8 mouse cellular contexts compared by ENCODE assay signal in genomic region chr11:82990612-82991385, GRCm38 (mm10). TPM values are rescaled to one million over a fixed set of nuclear protein-coding genes. Genes with fewer than 3 reads are reported as not detected.
DNase-seq lines count a peak whose midpoint lies in the region; ATAC-seq and TF ChIP-seq lines count a peak whose summit lies in the region.
"Not testable (repeated sequence)": the region's sequence is repeated elsewhere in the genome, so short reads cannot be mapped to it uniquely, and the experiment has no call there.

No protein-coding gene starts in this region.

- H3K27ac ChIP-seq in CH12.LX (ENCODE audit: insufficient read depth, low read depth); hindbrain, embryonic 12.5 days: not testable (repeated sequence)
- H3K27ac ChIP-seq in gastrocnemius, adult 2 months, result peak overlapping the region; percentile 76
- H3K27ac ChIP-seq in lung, postnatal 0 days (ENCODE audit: low read length), result 0 out of 2 replicates have a peak overlapping the region, but pooled peaks have one; percentile 1
- H3K27ac ChIP-seq in thymus, adult 2 months (ENCODE audit: control insufficient read depth, insufficient read depth, low read length), result peak overlapping the region; percentile 6; the same call in 1 of the 2 replicates

- not testable (repeated sequence) for ATAC-seq in hindbrain, embryonic 12.5 days (ENCODE audit: low FRiP score)
- ATAC-seq in lung, postnatal 0 days, result peak; percentile 81

- intact Hi-C loops in gastrocnemius, adult 2 months (cut with DNase I), result not testable (repeated sequence)

- dilution Hi-C loops in CH12.LX (cut with MboI; ENCODE audit: extremely low pct_ligation_motif_present, extremely low pct_unique_long_range_greater_than_20kb, low sequenced_read_pairs), result not testable (repeated sequence)

- 14% methylated on average over 19 of the region's 19 CpGs for WGBS in hindbrain, embryonic 12.5 days
- 5% methylated on average over 19 of the region's 19 CpGs for WGBS in large intestine, adult 2 months
- 8% methylated on average over 16 of the region's 19 CpGs for WGBS in lung, postnatal 0 days
- 5% methylated on average over 19 of the region's 19 CpGs for WGBS in thymus, adult 2 months

- H3K9ac ChIP-seq in CH12.LX (ENCODE audit: insufficient read depth, low read depth), result peak overlapping the region; percentile 54
- 0 out of 2 replicates have a peak overlapping the region, but pooled peaks have one; percentile 42 for H3K9ac ChIP-seq in hindbrain, embryonic 12.5 days
- peak overlapping the region; percentile 27; the same call in 1 of the 2 replicates for H3K9ac ChIP-seq in lung, postnatal 0 days (replicated peaks; ENCODE audit: low read depth)

- not testable (repeated sequence) for TF ChIP-seq EP300 in CH12.LX (IDR thresholded peaks at IDR 0.05; ENCODE audit: low read length); lung, postnatal 0 days (IDR thresholded peaks at IDR 0.05)

- peak overlapping the region; percentile 86 for H3K4me2 ChIP-seq in CH12.LX (ENCODE audit: insufficient read depth, low read depth, poor library complexity, severe bottlenecking)
- peak overlapping the region; percentile 52 for H3K4me2 ChIP-seq in hindbrain, embryonic 12.5 days (replicated peaks)
- H3K4me2 ChIP-seq in lung, postnatal 0 days (replicated peaks; ENCODE audit: low read depth, low read length), result peak overlapping the region; percentile 68

- DNase-seq in CH12.LX (ENCODE audit: extremely low read depth), result peak; percentile 29
- DNase-seq in embryo, embryonic 10 days (ENCODE audit: low spot score), result peak; percentile 71
- DNase-seq in gastrocnemius, adult 2 months, result peak; percentile 41
- peak; percentile 38 for DNase-seq in large intestine, adult 2 months (ENCODE audit: low read depth, low spot score)
- DNase-seq in lung, postnatal 0 days (ENCODE audit: low spot score), result peak; percentile 80
- peak; percentile 63 for DNase-seq in neural tube, embryonic 10.5 days (ENCODE audit: extremely low spot score, low spot score)
- DNase-seq in thymus, adult 2 months, result peak; percentile 34

- in situ Hi-C loops in CH12.LX (cut with MboI; ENCODE audit: low pct_ligation_motif_present, low pct_unique_long_range_greater_than_20kb, low sequenced_read_pairs), result not testable (repeated sequence)

- H3K4me1 ChIP-seq in CH12.LX (ENCODE audit: control insufficient read depth in 1 of 2, insufficient read depth in 2 of 2), result peaks cover 2 to 31% of the 10 kb centered on the region in 2 experiments
- peaks cover 11% of the 10 kb centered on the region for H3K4me1 ChIP-seq in hindbrain, embryonic 12.5 days
- not testable (repeated sequence) for H3K4me1 ChIP-seq in lung, postnatal 0 days (ENCODE audit: insufficient read depth, low read depth, low read length)
- H3K4me1 ChIP-seq in thymus, adult 2 months (replicated peaks; ENCODE audit: control insufficient read depth, insufficient read depth, low read length), result peaks cover 11% of the 10 kb centered on the region

- H3K36me3 ChIP-seq in CH12.LX (replicated peaks in 1 of 2; ENCODE audit: control insufficient read depth in 1 of 2, insufficient read depth in 1 of 2, low read length in 1 of 2); hindbrain, embryonic 12.5 days; lung, postnatal 0 days (ENCODE audit: insufficient read depth, low read length); thymus, adult 2 months (ENCODE audit: control insufficient read depth, insufficient read depth, low read length): not testable (repeated sequence)

- not testable (repeated sequence) for H3K79me2 ChIP-seq in CH12.LX (replicated peaks; ENCODE audit: control insufficient read depth, extremely low read depth, insufficient read depth, poor library complexity, severe bottlenecking)

- not testable (repeated sequence) for TF ChIP-seq RAD21 in CH12.LX (IDR thresholded peaks at IDR 0.05; ENCODE audit: low read depth, low read length)

- not testable (repeated sequence) for TF ChIP-seq CTCF in CH12.LX (conservative IDR thresholded peaks at IDR 0.05 in 1 of 2, IDR thresholded peaks at IDR 0.05 in 1 of 2; ENCODE audit: low read depth in 2 of 2, low read length in 2 of 2); gastrocnemius, adult 2 months (IDR thresholded peaks at IDR 0.05); lung, postnatal 0 days (IDR thresholded peaks at IDR 0.05); thymus, adult 2 months (IDR thresholded peaks at IDR 0.05; ENCODE audit: borderline replicate concordance, control insufficient read depth, extremely low read depth, insufficient read depth, low read length, poor library complexity)

- TF ChIP-seq POLR2A in CH12.LX (IDR thresholded peaks at IDR 0.05; ENCODE audit: low read depth, low read length), result not testable (repeated sequence)
- TF ChIP-seq POLR2A in thymus, adult 2 months (IDR thresholded peaks at IDR 0.05; ENCODE audit: control insufficient read depth, extremely low read depth, insufficient read depth, low read length, poor library complexity), result 0 out of 2 replicates have a peak, but pooled peaks have one; percentile 24

- peak overlapping the region; percentile 52 to 60 (median 56) for H3K4me3 ChIP-seq in CH12.LX (replicated peaks in 1 of 3; ENCODE audit: low read depth in 2 of 3, low read length in 2 of 3, poor library complexity in 1 of 3)
- H3K4me3 ChIP-seq in gastrocnemius, adult 2 months, result peak overlapping the region; percentile 82
- H3K4me3 ChIP-seq in hindbrain, embryonic 12.5 days, result peak overlapping the region; percentile 33
- peak overlapping the region; percentile 57 for H3K4me3 ChIP-seq in lung, postnatal 0 days (ENCODE audit: low read depth, low read length)
- H3K4me3 ChIP-seq in thymus, adult 2 months (ENCODE audit: control insufficient read depth, insufficient read depth, low read length), result peak overlapping the region; percentile 72

- H3K9me3 ChIP-seq in CH12.LX (replicated peaks; ENCODE audit: low read length); hindbrain, embryonic 12.5 days (replicated peaks); lung, postnatal 0 days (ENCODE audit: low read length): not testable (repeated sequence)

- H3K27me3 ChIP-seq in CH12.LX (replicated peaks); hindbrain, embryonic 12.5 days; lung, postnatal 0 days (replicated peaks; ENCODE audit: insufficient read depth, low read length); thymus, adult 2 months (ENCODE audit: control insufficient read depth, insufficient read depth, low read length): not testable (repeated sequence)

TF ChIP-seq in CH12.LX, 34 proteins besides CTCF, POLR2A, EP300 and RAD21:
- TF ChIP-seq ELF1 (IDR thresholded peaks at IDR 0.05; ENCODE audit: low read depth, low read length), result 0 out of 2 replicates have a peak, but pooled peaks have one; percentile 15

RNA-seq across cellular contexts. Expression of gene Slfn9, which starts 0.8 kb away (rescaled TPM):
- total RNA-seq in CH12.LX (2012; rRNA removed) (6.7 and 8.5 TPM in 2 replicates), CH12.LX (2014; rRNA removed) (6.3 and 6.4 TPM in 2 replicates)
- polyA plus RNA-seq in CH12.LX (2012; ENCODE audit: insufficient read length, low read depth), result 11.5 and 12.4 TPM in 2 replicates
- under 1 TPM; 0.13 to 0.28 TPM for total RNA-seq in gastrocnemius, adult 2 months (2021)
- 10.1 and 10.9 TPM in 2 replicates for polyA plus RNA-seq in hindbrain, embryonic 12.5 days (2016; fragmentation: Nextera tagmentation; extraction: Ambion mirVana)
- 1.5 and 3.7 TPM in 2 replicates for polyA plus RNA-seq in large intestine, adult 2 months (2012; rRNA removed)
- polyA plus RNA-seq in lung, postnatal 0 days (2015; fragmentation: Nextera tagmentation; extraction: Ambion mirVana), result 2.2 and 3.1 TPM in 2 replicates
- 3.3 and 4.1 TPM in 2 replicates for polyA plus RNA-seq in thymus, adult 2 months (2012; rRNA removed)

RNA-seq across cellular contexts. Expression of gene Slfn8, which starts 29.8 kb away (rescaled TPM):
- total RNA-seq in CH12.LX (2012; rRNA removed) (6.3 and 7.7 TPM in 2 replicates), CH12.LX (2014; rRNA removed) (3.3 and 3.4 TPM in 2 replicates)
- polyA plus RNA-seq in CH12.LX (2012; ENCODE audit: insufficient read length, low read depth), result 3.5 and 4.1 TPM in 2 replicates
- under 1 TPM; 0.08 to 0.13 TPM for total RNA-seq in gastrocnemius, adult 2 months (2021)
- polyA plus RNA-seq in hindbrain, embryonic 12.5 days (2016; fragmentation: Nextera tagmentation; extraction: Ambion mirVana), result 0.34 and 0.53 TPM in 2 replicates
- 0.31 and 0.47 TPM in 2 replicates for polyA plus RNA-seq in large intestine, adult 2 months (2012; rRNA removed)
- polyA plus RNA-seq in lung, postnatal 0 days (2015; fragmentation: Nextera tagmentation; extraction: Ambion mirVana), result 0.33 and 0.54 TPM in 2 replicates
- 4.0 and 4.2 TPM in 2 replicates for polyA plus RNA-seq in thymus, adult 2 months (2012; rRNA removed)

RNA-seq across cellular contexts. Expression of gene Slfn5, which starts 39.6 kb away (rescaled TPM):
- 0.17 and 0.67 TPM in 2 replicates for total RNA-seq in CH12.LX (2012; rRNA removed)
- 0.04 and 0.07 TPM in 2 replicates for total RNA-seq in CH12.LX (2014; rRNA removed)
- 0.07 and 0.11 TPM in 2 replicates for polyA plus RNA-seq in CH12.LX (2012; ENCODE audit: insufficient read length, low read depth)
- total RNA-seq in gastrocnemius, adult 2 months (2021), result 10 to 100 TPM; 12.2 to 24.1 TPM
- 1.1 and 1.3 TPM in 2 replicates for polyA plus RNA-seq in hindbrain, embryonic 12.5 days (2016; fragmentation: Nextera tagmentation; extraction: Ambion mirVana)
- polyA plus RNA-seq in large intestine, adult 2 months (2012; rRNA removed), result 1.4 and 2.6 TPM in 2 replicates
- polyA plus RNA-seq in lung, postnatal 0 days (2015; fragmentation: Nextera tagmentation; extraction: Ambion mirVana), result 25.8 and 29.9 TPM in 2 replicates
- 7.0 and 8.4 TPM in 2 replicates for polyA plus RNA-seq in thymus, adult 2 months (2012; rRNA removed)

Comparison
In these comparisons a context has a peak if more than half of its experiments do, and no peak if none do; other contexts are left out.
1. DNase-seq: peak in every context shown above with its lines; median percentile 80 in lung, postnatal 0 days; 71 in embryo, embryonic 10 days; 63 in neural tube, embryonic 10.5 days; 41 in gastrocnemius, adult 2 months; 38 in large intestine, adult 2 months; 34 in thymus, adult 2 months; 29 in CH12.LX.